Mouse (Mus musculus): ENCODE results near the gene Sh3rf1.

GRCm38 (mm10) chr8:61268233-61268916 is 44.7 kb downstream of the Sh3rf1 start:
- no peak for TF ChIP-seq CTCF (IDR thresholded peaks at IDR 0.05; ENCODE audit: insufficient read depth, low read length)
- no peak for TF ChIP-seq POLR2A (IDR thresholded peaks at IDR 0.05; ENCODE audit: borderline replicate concordance, extremely low read depth, low read depth, low read length)

Measured in lung, adult 2 months (tissue).